Mouse (Mus musculus) adrenal gland, adult (tissue): Measurements from ENCODE around the gene Dpep3.
"Not testable (repeated sequence)": the region's sequence is repeated elsewhere in the genome, so short reads cannot be mapped to it uniquely, and the experiment has no call there.

ENCODE experiments used
- DNase-seq, 2 experiments: peaks; one replicate each; pipeline ENCODE4 v3.0.0; 2022 to 2023; ENCODE audit warnings: low spot score in 1 of 2; ENCODE audit not compliant: inconsistent age in 2 of 2

Dpep3 gene

GRCm38 (mm10) chr8:105979325-105979724 is at the start of gene Dpep3:
Gene Dpep3, minus strand, starts transcription at chr8:105979429.
- DNase-seq, result no peak

DNA sequence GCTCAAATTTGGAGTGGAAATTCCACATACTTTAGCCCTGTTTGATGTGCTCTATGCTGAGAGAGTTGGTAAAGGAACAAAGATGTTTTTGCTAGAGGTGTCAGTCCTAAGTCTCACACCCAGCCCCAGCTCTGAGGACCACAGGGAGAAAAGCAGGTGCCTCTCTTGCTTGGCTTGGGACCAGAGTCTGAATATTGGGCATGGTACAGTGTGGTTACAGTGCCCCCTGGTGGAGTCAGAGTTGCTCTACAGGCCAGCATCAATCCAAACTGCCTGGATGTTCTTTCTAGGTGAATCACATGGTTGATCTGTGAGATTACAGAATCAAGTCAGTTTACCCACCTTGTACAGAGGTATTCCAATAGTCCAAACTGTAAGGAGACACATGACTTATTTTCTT is 43.3 kb upstream of the Dpep3 start:
- peak; percentile 66 to 93 for DNase-seq

GRCm38 (mm10) chr8:106018039-106018438 is 38.8 kb upstream of the Dpep3 start:
- no peak for DNase-seq

DNA sequence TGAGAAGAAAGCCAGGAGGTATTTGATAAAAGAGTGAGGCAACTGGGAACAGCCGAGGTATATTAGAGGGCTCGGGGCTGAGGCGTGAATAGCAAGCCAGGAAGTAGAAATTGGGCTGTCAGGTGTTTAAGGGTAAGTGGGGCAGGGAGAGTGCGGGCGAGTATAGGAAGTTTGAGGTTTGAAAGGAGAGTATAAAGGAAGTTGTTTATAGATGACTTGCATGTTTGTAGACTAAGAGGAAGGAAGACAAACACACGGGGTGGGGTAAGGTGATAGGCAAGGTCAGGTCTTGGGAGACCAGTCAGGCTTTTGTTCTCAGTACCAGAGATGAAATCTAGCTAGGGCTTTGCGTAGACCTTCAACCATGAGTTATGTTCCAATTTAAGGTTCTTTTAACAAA is 37.9 kb upstream of the Dpep3 start:
- DNase-seq, result no peak

GRCm38 (mm10) chr8:106016284-106016683 is 37.1 kb upstream of the Dpep3 start:
- DNase-seq, result no peak

DNA sequence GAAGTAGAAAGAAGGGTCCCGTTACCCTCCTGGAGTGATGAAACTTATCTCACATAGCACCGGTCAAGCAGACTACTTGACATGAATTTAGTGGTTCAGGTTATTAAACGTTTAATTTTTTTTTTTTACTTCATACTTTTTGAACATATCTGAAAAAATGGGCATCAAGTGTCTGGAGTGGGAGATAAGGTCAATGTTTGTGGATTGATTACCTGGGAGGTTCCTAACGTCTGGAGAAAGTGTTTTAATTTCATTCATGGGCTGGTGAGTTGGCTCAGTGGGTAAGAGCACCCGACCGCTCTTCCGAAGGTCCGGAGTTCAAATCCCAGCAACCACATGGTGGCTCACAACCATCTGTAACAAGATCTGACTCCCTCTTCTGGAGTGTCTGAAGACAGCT is 33.0 kb upstream of the Dpep3 start:
- DNase-seq, result not testable (repeated sequence)

- DNase-seq, result no peak
Measured at GRCm38 (mm10) chr8:106011643-106011986, 32.4 kb upstream of the Dpep3 start, which contains the start of gene Ddx28. Gene Ddx28, minus strand, starts transcription at chr8:106011882.

GRCm38 (mm10) chr8:106010748-106011642 is 31.8 kb upstream of the Dpep3 start:
- peak; percentile 93 to 97 for DNase-seq

DNA sequence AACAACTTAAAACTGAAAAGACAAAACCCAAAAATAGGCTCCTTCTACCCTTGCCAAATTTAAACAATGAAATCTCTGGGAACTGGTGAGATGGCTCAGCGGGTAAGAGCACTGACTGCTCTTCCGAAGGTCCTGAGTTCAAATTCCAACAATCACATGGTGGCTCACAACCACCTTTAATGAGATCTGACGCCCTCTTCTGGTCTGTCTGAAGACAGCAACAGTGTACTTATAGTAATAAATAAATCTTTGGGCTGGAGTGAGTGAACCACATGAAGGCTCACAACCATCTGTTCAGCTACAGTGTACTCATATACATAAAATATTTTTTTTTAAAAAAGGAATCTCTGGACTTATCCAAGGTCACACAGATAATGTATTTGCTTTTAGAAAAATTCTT is 28.7 kb upstream of the Dpep3 start:
- not testable (repeated sequence) for DNase-seq

DNA sequence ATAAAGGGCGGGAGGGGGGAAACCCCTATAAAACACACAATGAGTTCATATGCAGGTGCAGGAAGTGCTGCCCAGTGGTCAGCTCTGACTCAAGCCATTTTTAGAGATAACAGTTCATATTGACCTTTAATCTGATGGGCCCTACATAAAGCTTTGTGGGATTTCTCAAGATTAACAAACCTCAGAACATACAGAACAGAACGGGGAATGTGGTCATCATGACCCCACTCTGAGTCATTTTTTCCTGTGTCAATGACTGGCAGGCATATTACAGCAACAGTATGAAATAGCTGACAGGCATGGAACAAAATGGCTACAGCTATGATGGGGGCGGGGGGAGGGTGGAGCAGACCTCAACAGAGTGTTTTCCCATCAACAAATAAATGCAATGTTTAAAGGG is 27.9 kb upstream of the Dpep3 start:
- peak; percentile 22 to 56 for DNase-seq

GRCm38 (mm10) chr8:106006413-106006812 is 27.2 kb upstream of the Dpep3 start:
- DNase-seq, result peak in 1 of 2 experiments; percentile 39

GRCm38 (mm10) chr8:106005875-106006274 is 26.6 kb upstream of the Dpep3 start, which contains the start of gene Dpep2nb:
Gene Dpep2nb, minus strand, starts transcription at chr8:106005975.
- no peak for DNase-seq

DNA sequence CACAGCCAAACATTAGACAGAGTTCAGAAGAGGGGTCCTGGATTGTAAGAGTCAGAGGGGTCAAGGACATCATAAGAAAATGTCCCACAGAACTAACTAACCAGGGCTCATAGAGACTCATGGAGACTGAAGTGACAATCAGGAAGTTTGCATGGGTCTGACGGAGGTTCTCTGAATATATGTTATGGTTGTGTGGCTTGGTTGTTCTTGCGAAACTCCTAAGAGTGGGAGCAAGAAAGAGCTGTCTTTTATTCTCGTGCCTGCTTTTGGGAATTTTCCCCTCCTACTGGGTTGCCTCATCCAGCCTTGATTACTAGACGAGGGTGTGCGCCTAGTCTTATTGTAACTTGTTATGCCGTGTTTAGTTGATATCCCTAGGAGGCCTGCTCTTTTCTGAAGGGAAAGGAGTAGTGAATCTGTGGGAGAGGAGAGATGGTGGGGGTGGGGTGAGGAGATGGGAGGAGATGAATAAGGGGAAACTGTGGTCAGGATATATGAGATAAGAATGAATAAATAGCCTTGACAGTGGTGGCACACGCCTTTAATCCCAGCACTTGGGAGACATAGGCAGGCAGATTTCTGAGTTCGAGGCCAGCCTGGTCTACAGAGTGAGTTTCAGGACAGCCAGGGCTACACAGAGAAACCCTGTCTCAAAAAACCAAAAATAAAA is 25.4 kb upstream of the Dpep3 start:
- DNase-seq, result peak in 1 of 2 experiments; percentile 30

GRCm38 (mm10) chr8:106001908-106002307 is 22.7 kb upstream of the Dpep3 start:
- no peak for DNase-seq

DNA sequence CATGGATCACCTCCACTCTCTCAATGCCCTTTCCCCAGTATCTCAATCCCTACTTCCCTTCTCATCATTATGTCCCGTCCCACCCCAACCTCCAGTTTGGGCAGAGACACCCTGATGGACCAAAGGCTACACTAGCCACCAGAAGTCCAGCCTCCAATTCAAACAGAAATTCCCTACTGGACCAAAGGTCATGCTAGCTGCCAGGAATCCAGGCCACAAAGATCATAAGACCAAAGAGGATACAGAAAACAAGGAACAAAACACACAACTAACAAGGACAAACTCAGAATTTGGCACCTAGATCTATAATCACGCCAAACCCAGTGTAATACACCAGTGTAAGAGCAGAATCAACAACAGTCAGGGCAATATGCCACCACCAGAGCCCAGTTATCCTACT is 19.7 kb upstream of the Dpep3 start:
- DNase-seq, result peak in 1 of 2 experiments; percentile 42

DNA sequence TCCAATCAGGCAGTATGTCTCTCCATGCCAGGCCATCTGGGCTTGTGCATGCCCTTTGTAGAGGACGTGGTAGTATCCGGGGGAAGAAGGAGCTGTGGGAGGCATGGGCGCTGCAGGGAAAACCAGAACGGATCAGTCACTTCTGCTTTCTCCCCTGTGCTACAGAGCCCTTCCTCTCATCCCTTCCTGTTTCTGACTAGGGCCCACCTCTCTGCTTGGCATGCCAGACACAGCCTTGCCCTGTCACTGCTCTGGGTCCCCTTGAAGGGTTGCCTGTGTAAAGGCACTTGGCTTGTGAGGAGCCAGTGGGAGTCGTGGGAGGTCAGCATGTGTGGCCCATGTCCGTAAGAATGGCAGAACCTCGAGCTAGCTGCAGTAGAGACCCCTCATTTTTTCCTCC is 17.1 kb upstream of the Dpep3 start:
- peak in 1 of 2 experiments; percentile 37 for DNase-seq

GRCm38 (mm10) chr8:105993226-105993625 is 14.0 kb upstream of the Dpep3 start:
- DNase-seq, result peak in 1 of 2 experiments; percentile 12

- DNase-seq, result peak in 1 of 2 experiments; percentile 40
Measured at GRCm38 (mm10) chr8:105992499-105992898, 13.3 kb upstream of the Dpep3 start.

DNA sequence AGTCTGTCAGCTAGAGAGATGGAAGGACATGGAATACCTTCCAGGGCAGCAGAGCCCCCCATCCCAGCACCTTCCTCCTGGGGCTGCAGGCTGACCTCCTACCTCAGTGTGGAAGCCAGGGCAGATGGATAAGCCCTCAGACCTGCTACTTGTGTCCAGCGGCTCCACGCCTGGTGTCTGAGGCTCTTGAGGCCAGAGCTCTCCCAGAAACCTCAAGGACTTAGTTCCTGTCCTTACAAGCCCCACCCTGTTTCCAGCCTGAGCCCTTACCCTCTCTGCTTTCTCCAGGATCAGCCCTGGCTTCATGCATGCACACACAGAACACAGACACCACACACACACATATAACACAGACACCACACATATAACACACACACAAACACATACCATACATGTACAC is 12.3 kb upstream of the Dpep3 start:
- DNase-seq, result peak in 1 of 2 experiments; percentile 32

GRCm38 (mm10) chr8:105990856-105991387 is 11.7 kb upstream of the Dpep3 start, which contains the start of gene Dus2:
Gene Dus2, plus strand, starts transcription at chr8:105991337.
- DNase-seq, result peak; percentile 81 to 93

GRCm38 (mm10) chr8:105988546-105988945 is 9.3 kb upstream of the Dpep3 start:
- no peak for DNase-seq

DNA sequence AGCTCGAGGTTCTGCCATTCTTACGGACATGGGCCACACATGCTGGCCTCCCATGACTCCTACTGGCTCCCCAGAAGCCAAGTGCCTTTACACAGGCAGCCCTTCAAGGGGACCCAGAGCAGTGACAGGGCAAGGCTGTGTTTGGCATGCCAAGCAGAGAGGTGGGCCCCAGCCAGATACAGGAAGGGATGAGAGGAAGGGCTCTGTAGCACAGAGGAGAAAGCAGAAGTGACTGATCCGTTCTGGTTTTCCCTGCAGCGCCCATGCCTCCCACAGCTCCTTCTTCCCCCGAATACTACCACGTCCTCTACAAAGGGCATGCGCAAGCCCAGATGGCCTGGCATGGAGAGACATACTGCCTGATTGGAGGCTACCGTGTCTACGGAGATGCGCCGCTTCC is 4.2 kb upstream of the Dpep3 start:
- DNase-seq, result peak in 1 of 2 experiments; percentile 16
